Mouse (Mus musculus): Measurements from ENCODE around the gene Atf7ip2. TPM values are rescaled to one million over a fixed set of nuclear protein-coding genes. Genes with fewer than 3 reads are reported as not detected.

The Atf7ip2 gene
- total RNA-seq, 2 experiments from 2014 or later = 0.29 to 0.99 TPM

- DNase-seq (ENCODE audit: low spot score in 2 of 2) = no peak
Measured at GRCm38 (mm10) chr16:10288115-10288514, 95.6 kb downstream of the Atf7ip2 start.

DNA sequence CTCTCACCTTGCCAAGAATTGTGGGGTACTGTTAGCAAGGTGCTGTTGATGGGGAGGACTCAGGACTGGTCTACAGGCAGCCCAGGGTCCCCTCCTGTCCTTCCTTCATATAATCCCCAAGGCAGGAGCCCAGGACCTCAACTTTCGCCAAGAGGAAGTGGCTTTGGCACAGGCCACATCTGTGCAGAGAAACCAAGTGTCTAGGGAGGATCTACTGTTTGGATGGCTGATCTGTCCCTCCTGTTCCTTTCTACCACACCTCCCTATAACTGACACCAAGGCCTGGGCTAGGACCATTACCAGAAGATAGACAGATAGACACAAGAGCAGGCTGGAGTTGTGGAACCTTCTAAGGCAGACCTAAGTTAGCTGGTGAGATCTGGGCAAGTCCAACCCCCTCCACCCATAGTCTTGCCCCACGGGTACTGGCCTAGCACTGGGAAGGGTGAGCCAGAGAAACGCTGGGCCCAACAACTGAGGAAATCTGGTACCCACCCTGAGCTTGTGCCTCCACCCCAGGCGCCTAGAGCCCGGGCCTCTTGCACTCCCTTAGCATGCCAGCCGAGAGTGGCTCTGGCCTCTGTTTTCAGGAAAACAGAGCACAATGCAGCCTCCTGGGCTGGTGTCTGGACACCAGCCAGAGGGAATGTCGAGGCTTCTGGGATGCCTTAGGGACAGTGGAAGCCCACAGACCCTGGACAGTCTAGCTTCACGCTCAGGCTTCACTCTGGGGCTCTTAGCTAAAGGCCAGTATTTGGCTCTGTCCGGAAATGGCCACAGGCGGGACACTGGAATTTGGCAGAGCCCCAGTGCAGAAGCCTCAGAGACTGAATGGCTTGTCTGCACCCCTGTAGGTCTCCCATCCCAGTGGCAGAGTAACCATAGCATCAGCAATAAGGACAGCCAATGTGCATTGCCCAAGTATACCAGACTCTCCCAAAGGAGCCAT is 105.5 kb downstream of the Atf7ip2 start:
- no peak for DNase-seq (ENCODE audit: low spot score in 2 of 2)

DNA sequence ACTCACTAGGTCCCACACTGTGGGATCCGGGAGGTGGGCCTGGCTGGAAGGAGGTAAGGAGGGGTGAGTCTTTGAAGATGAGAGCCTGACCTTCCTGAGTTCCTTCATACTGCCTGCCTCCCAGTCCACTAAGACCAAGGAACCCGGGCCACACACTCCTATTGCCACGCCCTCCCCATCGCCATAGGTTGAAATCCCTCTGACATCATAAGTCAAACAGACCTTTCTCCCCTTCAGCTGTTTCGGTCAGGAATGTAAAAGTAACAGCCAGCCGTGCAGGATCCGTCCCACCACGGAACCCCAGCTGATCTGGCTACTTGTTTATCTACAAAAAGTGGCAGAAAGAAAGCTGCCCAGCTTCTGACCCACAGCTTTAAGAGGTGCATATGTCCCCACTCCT is 107.1 kb downstream of the Atf7ip2 start:
- DNase-seq (ENCODE audit: low spot score in 2 of 2) = no peak

- no peak for DNase-seq (ENCODE audit: low spot score in 2 of 2)
Measured at GRCm38 (mm10) chr16:10300231-10301186, 108.0 kb downstream of the Atf7ip2 start.

Small RNA genes within 50 kb of the gene (microRNA-seq; reads per million reads assigned to microRNA genes)
- 0 reads per million in 2 experiments for gene Gm22932 (ENCODE audit: borderline number of aligned reads in 2 of 2)

Other genes starting within 250 kb of the Atf7ip2 start
- gene Grin2a, start 197.2 kb upstream of the Atf7ip2 start, total RNA-seq (2021) = 1 to 10 TPM in 1 of 2 experiments, under 1 TPM in 1; 0.32 to 2.2 TPM
- gene Rpl39l, start 22.5 kb upstream of the Atf7ip2 start, total RNA-seq (2021) = not detected
- gene Emp2, start 121.3 kb downstream of the Atf7ip2 start, total RNA-seq (2021) = 1 to 10 TPM; 5.5 to 8.4 TPM
- not detected for gene Tekt5, start 202.8 kb downstream of the Atf7ip2 start, total RNA-seq (2021)
- gene Nubp1, start 219.2 kb downstream of the Atf7ip2 start, total RNA-seq (2021) = 10 to 100 TPM; 22.3 to 26.0 TPM

Data from adrenal gland, adult 18-20 months (tissue).